Mouse (Mus musculus): ENCODE data around the gene Gm20388.

Gene Gm20388

DNA sequence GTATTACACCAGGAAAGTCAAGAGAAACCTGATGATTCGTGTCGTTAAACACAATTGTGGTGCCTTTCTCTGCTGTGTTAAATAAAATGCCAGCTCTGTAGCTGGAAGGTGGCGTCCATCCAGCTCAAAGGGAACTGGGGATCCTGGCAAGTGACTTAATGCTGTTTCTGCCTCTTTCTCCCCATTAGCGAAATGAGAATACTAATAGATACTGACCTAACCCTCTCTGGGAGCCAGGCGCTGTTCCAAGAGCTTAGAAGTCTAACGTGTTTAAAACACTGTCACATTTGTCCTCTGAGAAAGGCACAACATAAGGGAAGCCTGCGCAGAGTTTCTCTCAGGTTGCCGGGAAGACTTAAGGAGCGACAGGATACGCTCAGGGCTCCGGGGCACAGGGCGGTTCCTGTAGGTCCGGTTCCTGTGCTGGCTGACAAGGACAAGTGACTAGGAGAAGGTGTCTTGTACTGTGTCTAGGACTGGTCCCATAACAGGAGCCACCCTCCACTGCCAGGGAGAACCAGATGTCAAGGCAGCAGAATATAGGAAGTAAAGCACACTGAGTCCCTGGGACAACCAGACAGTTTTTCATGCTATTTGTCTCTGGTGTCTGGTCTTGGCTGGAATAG, 3819.3 kb downstream of the Gm20388 start:
- no peak for DNase-seq (ENCODE audit: low read depth, low spot score)

DNA sequence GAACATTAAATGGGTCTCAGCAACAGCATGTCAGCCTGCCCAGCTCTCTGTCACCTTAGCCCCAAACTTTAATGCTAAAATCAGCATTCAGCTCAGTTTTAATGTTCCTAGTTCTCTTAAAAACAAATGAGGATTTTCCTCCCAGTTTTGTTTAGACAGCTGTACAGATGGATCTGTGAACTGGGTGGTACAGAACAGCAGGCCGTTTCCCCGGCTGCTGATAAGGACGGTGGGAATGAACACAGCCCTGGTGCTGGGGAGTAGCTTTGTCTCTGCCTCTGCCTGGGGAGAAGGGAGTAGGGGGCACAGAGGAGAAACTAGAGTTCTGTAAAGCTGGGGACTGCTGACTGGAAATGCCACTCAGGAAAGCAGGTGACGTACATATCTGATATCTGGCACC, 3821.7 kb downstream of the Gm20388 start:
- no peak for DNase-seq (ENCODE audit: low read depth, low spot score)

DNA sequence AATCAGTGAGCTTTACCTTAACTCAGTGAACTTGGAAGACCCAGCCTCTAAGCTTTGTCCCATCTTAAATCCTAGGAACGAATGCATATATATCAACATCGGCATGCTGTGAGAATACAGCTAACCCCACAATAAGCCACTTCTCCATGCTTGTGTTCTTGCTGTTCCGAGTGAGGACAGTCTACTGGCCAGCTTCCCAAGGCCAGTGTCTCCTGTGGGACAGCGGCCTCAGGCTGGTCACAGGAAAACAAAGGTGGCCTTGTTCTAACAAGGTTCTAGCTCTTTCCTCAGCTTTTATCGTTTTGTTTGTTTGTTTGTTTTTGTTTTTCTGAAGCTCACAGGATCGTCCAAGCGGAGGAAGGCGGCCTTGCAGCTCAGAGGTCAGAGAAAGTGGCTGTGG, 3823.8 kb downstream of the Gm20388 start:
- no peak for DNase-seq (ENCODE audit: low read depth, low spot score)

DNA sequence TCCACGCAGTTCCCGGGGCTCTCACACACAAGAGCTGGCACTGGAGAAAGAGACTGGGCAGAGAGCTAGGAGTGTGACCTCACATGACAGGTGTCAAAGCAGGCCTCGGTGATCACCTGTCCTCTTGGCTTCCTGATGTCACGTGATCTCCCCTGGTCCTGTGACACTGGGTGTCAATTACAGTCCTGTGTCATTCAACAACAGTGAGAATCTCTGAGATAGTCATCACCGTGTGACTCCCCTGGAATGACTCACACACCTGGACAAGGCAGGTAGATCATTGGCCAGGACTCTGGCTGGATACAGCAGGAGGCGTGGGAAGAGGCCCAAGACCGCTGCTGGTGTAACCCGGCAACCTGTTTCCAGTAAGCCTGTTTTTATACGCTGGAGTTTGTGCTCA, 3826.3 kb downstream of the Gm20388 start:
- no peak for DNase-seq (ENCODE audit: low read depth, low spot score)

DNA sequence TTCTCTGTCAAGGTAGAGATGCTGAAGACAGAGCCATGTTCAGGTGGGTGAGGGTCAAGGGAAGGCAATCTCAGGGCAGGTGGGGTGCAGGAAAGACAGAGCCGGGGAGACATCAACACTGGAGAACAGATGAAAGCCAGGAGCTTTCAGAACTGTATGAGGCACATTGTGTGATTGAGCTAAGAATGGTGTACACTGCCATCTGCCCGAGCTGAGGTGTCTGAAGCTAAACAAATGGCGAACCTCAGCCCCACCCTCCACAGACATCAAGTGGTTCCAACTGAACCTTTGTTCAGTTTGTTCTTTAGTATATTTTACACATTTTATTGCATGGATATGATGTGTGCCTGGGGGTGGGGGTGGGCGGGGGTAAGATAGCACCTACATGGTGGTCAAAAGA, 3829.6 kb downstream of the Gm20388 start:
- no peak for DNase-seq (ENCODE audit: low read depth, low spot score)

DNA sequence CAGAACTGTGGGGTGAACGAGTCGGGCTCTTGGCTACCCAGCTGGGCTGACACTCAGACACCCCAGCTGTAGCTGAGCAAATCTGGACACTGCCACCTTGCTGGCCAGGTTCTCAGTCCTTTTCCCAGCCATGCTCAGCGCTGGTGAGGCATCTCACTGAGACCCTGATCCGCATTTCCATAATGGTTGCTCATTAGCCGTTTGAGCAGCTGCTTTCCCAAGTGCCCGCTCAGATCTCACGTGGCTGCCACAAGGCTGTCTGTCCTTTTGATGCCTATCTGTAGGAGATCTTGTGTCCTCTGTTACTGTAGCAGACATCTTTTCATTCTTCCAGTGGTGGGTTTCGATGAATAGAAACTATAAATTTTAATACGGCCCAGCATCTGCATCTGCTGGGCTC, 3830.6 kb downstream of the Gm20388 start:
- DNase-seq (ENCODE audit: low read depth, low spot score) = no peak

DNA sequence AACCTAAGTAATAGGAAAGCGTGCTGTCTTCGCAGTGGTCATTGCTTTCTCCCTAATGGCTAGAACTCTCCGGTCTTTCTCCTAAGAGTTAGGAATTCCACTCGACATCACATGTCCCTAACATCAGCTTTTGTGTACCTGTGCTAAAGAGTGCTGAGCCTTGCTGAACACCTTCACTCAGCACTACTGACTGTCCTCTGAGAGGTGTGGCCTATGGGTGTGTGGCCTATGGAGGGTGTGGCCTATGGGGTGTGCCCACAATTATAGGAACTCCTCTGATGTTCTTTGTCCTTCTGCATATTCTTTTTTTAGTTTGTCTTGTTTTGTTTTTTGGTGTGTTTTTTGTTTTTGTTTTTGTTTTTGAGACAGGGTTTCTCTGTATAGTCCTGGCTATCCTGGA, 3835.8 kb downstream of the Gm20388 start:
- DNase-seq (ENCODE audit: low read depth, low spot score) = peak; percentile 51

DNA sequence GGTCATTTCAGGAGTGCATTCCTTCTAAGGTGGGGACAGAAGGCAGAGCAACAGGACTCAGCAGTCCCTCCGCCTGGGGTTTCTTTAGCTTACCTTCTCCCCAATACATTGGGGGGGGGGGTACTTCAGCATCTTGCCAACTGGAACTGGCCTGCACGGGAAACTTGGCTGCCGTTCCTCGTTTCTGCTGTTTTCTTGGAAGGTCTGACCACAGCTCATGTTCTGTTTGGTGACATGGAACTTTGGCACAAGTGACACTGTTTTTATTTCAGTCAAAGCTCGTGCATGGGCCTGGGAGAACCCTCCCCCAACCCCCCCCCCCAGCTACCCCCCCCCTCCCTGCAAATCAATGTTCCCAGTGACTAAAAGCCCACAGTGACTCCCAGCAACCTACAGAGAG, 3837.1 kb downstream of the Gm20388 start:
- no peak for DNase-seq (ENCODE audit: low read depth, low spot score)

DNA sequence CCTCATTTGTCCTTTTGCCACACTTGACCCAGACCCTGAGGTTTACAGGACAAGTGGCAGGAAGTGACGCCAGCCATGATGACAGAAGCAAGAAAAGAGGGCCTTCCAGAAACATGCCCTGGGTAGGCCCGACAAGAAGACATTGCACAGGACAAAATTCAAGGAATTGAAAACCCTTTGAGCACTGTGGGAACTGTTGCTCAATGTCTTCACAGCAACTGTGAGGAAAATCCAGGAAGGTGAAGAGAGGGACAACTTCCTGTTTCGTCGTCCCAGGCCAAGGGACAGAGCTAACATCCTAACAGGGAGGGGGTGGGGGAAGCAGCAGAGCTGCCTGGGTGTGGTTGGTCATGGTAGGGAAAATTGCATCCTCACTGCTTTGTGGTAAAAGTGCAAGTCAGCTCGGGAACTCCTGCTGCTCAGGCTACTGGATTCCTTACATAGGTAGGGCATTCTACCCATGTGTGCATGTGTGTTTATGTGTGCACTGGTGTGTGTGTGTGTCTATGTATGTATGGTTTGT, 3839.6 kb downstream of the Gm20388 start:
- no peak for DNase-seq (ENCODE audit: low read depth, low spot score)

DNA sequence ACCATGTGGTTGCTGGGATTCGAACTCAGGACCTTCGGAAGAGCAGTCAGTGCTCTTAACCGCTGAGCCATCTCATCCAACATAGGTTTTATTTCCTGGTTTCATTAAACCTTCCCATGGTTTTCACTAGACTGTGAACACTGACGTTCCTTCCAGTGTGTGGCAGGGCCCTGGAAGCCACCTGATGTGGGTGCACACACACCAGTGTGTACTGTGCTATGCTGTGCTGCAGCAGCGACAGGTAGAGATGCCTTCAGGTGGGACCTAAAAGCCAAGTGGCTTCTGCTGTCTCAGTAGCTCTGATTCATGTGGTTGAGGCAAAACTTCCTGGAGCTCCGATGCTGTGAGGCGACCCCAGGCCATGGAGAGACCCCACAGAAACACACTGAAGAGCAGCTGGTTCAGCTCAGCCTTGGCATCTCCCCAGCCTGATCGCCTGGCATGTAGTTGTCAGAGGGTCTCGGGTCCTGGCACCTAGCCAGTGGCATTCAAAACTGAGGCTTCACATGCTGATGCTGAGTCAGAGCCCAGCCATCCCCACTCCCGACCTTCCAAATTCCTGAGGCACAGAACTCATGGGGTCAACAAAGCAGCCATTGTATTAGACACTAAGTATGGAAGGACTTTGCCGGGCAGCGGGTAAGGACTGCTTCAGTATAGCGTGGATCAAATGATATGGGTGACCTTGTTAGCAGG, 3842.3 kb downstream of the Gm20388 start:
- peak; percentile 40 for DNase-seq (ENCODE audit: low read depth, low spot score)

DNA sequence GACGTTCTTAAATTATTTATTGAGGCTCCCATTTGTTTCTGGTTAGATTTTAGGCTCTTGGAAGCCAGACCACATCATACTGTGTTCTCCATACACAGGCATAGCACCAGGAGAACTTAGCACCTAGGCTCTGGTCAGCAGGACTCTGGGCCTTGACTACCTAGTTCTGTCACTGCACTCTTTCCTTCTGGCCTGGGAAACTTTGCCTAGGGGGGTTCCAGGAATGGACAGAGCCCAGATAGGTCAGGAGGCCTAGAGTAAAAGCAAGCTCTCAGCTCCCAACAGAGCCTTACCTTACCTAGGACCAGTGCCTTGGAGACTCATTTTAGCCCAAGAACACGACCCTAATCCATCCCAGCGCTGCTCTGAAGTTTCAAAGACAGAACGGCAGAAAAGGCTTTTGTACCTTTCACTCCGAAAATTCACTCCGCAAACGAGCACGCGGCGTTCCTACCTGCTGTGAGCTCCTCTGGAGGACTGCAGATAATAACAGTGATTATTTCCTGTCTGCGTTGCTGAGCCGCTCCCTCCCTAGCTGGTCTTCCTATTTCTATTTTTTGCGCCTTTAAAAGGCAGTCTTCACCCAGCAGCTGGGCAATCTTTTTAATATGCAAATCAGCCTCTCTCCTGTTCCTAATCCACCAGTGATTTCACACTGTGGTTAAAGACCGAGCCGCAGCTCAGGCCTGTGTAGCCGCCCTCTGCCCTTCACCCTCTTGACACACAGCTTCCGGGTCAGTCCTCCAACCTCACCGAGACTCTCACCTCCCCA, 3843.1 kb downstream of the Gm20388 start:
- DNase-seq (ENCODE audit: low read depth, low spot score) = peak; percentile 77

DNA sequence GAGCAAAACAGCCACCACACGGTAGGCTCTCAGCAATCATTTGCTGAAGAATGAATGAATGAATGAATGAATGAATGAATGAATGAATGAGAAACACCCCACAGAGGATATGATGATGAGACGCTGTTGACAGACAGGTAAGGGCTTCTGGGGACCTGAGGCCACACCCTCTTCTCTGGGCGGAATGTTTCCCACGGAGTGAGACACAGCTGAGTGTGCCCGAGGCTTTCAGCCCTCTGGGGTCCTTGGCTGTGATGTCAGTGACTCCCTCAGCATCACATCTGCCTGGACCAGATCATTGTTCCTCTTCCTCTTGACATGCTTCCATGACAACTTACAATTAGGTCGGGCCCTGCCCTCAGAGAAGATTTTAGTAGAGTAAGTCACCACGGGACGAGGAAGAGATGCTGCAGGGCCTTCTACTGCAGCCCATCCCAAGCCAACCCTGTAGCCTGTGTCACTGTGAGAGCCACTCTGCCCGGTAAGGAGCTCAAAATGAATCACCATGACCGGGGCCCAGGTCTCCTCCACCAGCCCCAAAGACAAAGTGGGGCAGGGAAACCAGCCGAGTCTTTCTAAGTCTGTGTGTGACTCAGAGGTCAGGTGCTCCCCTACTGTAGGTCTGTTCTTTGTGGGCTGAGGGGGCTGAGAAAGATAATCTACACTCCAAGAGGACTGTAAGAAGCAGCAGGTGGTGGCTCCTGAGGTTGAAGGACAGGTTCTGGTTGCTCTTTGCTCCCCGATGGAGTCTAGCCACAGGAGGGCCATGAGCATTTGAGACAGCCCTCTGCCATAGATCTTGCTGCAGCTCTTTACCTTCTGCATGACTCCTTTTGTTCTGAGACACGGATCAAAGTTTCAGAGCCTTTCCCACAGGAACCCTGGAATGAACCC, 3844.1 kb downstream of the Gm20388 start:
- DNase-seq (ENCODE audit: low read depth, low spot score) = peak; percentile 50

DNA sequence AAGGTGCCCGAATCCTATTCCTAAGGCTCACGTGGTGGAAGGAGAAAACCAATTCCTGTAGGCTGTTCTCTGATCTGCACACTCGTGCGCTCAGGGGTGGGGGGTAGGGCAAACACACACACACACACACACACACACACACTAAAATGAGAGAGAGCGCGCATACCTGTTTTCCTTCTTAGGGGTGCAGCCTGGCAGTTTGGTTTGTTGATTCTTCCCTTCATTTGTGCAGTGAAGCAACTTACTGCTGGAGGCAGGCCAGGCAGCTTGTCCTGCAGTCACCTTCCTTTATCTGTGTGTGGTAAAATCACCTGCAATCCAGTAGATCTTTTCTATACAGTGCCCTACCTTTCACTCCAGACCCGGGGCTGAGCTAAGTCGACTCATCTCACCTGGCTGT, 3846.3 kb downstream of the Gm20388 start:
- no peak for DNase-seq (ENCODE audit: low read depth, low spot score)

DNA sequence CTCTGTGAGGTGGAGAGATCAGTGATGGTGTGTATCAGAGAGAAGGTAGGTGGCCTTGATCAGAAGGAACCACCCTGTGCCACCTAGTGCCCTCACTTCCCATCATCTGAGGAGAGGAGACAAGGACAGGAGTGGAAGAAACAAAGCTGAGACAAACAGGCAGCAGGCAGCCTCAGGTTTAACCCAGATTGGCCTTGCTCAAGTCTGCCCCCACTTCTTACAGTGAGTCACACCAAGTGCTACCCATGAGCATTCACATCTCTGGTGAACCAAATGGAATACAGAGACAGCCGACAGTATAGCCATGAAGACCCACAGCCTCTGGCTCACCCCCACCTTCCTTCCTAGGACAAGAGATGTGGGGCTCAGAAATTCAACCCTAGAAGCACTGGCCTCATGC, 3848.3 kb downstream of the Gm20388 start:
- DNase-seq (ENCODE audit: low read depth, low spot score) = peak; percentile 43

DNA sequence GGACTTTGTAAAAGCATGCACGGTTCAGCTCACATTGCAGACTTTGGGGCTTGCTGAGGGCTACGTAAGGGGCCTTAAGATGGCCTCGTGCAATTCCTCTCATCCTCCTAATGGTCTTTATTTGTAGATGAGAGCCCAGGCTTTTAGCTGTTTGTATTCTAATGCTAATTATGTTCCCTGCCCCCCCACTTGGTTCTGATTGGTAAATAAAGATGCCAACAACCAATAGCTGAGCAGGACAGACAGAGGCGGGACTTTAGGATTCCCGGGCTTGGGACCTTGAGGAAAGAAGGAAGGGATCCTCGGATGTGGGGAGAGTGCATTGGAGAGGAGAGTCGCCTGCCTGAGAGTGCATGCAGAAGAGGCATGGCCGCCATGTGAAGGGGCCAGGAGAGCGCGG, 3849.3 kb downstream of the Gm20388 start:
- peak; percentile 96 for DNase-seq (ENCODE audit: low read depth, low spot score)

DNA sequence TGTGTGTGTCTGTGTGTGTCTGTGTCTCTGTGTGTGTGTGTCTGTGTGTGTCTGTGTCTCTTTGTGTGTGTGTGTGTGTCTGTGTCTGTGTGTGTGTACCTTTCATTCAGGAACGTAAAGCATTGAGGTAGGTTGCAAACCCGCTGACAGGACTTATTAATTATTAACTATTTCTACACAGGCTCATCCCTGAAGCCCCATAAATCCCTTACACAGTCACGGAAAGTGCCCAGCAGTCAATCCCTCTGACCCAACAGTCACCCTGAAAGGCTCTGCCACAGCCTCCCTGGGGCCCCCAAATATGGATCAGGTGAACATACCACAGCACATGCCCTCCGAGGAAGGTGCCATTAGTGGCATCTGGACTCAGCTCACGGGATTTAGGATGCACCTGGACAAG, 3849.9 kb downstream of the Gm20388 start:
- no peak for DNase-seq (ENCODE audit: low read depth, low spot score)

DNA sequence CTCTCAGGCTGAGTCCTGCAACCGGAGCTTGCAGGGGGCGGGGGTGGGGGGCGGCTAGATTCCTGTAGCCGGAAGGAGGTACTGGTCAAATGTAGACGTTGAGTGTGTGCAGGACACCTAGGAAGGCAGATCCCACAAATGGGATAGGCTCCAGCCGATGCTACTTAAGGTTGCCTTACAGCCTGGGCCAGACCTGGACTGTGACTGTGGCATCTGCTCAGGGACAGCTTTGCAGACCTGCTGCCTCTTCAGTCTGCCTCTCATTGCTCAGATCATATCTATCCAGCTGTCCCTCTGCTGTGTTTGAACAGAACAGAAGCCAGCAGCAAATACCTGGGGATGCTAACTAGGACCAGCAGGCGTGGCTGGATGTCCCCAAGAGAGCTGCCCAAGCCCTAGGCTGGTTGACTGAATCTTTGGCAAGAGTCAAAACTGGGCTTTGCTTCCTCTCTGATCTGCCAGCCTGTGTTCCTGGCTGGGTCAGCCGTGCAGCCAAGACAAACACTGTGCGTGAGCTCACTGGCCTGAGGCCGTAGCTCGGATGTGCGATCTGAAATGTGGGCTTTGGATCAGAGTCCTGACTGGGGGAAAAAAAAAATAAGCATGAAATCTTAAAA, 3850.7 kb downstream of the Gm20388 start:
- peak; percentile 55 for DNase-seq (ENCODE audit: low read depth, low spot score)

DNA sequence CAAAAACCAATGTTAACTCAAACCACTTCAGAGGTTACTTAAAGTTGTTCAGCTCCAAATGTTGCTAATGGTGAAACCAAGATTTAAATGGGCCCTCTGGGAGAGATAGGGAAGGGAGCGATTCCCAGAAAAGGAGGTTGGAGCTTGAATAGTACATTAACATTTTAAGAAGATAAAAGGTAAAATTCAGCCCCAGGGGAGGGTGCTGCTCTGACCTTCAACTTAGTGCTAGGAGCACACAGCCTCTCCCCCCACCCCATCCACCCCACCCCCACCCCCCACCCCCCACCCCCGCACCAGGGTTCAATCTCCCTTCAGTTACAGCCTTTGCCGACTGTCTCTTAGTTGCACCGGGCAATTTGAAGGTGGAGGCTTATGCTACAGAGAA, 3851.2 kb downstream of the Gm20388 start:
- DNase-seq (ENCODE audit: low read depth, low spot score) = peak; percentile 86

DNA sequence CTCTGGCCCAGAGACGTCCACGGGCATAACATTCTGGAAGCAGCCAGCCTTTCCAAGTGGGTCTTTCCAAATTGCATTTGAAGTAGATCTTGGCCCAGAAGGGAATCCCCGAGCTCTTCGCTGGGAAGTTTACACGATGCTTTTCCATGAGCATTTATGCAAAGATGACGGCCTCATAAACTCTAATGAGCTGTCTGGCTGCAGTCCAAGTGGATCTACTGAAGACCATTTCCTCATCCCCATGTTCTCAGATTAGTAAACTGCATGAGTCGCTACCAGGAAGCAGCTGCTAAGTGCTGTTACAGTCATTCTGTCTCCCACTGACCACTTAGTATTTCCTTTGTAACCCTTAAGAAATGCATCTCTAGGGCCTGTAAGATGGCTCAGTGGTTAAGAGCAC, 3852.7 kb downstream of the Gm20388 start:
- no peak for DNase-seq (ENCODE audit: low read depth, low spot score)

DNA sequence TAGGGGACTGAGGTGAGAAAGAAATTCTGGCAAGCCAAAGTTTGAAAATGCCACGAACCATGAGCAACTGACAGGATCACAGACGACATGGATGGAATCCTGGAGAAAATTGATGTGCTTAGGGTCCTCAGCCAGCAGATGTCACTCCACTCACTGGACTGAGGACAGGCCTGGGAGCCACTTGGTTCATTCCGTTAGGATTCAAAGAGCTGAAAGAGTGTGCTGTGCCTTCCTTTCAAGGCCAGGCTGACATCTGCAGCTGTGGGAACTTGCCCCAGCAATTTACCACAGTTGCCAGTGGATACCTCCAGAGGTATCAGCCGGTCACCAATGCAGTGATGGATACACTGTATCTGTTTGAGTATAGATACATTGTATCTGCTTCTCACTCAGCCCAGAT, 3854.0 kb downstream of the Gm20388 start:
- DNase-seq (ENCODE audit: low read depth, low spot score) = peak; percentile 80

DNA sequence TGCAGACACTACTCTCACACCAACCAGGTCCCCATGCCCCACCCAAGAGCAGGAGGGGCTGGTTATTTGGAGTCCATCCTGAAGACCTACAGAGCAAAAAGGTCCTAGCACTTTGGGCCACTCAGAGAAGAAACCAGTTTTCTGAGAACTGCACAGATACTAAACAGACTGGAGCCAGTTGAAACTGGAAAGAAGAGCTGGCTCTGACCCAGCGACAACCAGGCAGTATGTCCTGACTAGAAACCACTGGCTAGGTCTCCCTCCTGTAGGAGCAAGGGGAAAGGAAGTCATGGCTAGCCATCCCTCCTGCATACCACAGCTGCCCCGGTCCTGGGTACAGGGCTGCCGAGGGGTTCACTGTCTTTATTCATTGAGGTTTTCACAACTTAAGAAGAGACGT, 3855.9 kb downstream of the Gm20388 start:
- no peak for DNase-seq (ENCODE audit: low read depth, low spot score)

All from ES-CJ7 (cell line).